ENCODE assay signal across 8 mouse cellular contexts in the genomic region with DNA sequence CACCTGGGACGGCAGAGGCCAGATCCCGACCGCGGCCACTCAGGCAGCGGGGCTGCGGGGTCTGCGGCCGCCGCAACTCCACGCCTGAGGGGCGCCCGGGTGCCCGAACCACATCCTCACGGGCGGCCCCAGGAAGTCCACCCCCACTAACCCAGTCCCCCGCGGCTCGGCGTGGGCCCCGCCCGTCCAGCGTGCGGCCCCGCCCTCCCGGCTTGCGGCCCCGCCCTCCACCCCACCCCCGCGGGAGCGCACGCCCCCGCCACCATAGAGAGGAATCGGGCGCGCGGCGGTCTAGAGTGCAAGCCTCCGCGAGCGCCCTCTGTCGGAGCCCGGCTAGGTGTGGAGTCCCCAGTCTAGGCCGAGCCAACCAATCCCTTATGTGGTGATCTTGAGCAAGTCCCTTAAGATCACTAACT. TPM values are rescaled to one million over a fixed set of nuclear protein-coding genes. Genes with fewer than 3 reads are reported as not detected.
A peak's percentile ranks its signal among the peaks of the same experiment; 100 is the strongest.
DNase-seq lines count a peak whose midpoint lies in the region; ATAC-seq and TF ChIP-seq lines count a peak whose summit lies in the region.

Rffl (minus strand) TSS at position 180 of the 416 bp plus-strand sequence.

- peaks cover 43% of the 10 kb centered on the region for H3K4me1 ChIP-seq in G1E (ENCODE audit: insufficient read depth, low read depth, low read length)
- 0 out of 2 replicates have a peak, but pooled peaks cover 4% of the 10 kb centered on the region for H3K4me1 ChIP-seq in forebrain, postnatal 0 days (ENCODE audit: insufficient read depth)
- H3K4me1 ChIP-seq in lung, embryonic 15.5 days, result peaks cover 4% of the 10 kb centered on the region; the same call in 1 of the 2 replicates

- peak; percentile 88 for DNase-seq in G1E (ENCODE audit: low spot score)
- peak; percentile 92 to 98 for DNase-seq in cerebellum, adult 18-20 months
- peak; percentile 96 for DNase-seq in forebrain, postnatal 0 days
- peak; percentile 97 for DNase-seq in heart, postnatal 4 days
- DNase-seq in layer of hippocampus, adult 8-10 months (ENCODE audit: low spot score in 2 of 2), result peak; percentile 69 to 94
- DNase-seq in ovary, adult 18-20 months (ENCODE audit: low spot score), result peak; percentile 80
- DNase-seq in thymus, postnatal 0 days (ENCODE audit: low spot score), result peak; percentile 96

- H3K27ac ChIP-seq in forebrain, postnatal 0 days (ENCODE audit: low read depth, low read length), result peak within 1 kb of the TSS; percentile 54; the same call in 1 of the 2 replicates
- peak within 1 kb of the TSS; percentile 79 for H3K27ac ChIP-seq in lung, embryonic 15.5 days

- 0 out of 2 replicates have a peak, but pooled peaks have one; percentile 13 for TF ChIP-seq CTCF in G1E (IDR thresholded peaks at IDR 0.05; ENCODE audit: low read depth, low read length)
- TF ChIP-seq CTCF in forebrain, postnatal 0 days (IDR thresholded peaks at IDR 0.05; ENCODE audit: low read depth), result peak; percentile 82

- peak within 1 kb of the TSS; percentile 79 for H3K4me2 ChIP-seq in forebrain, postnatal 0 days (ENCODE audit: low read depth)
- H3K4me2 ChIP-seq in lung, embryonic 15.5 days, result peak within 1 kb of the TSS; percentile 81

- peak within 1 kb of the TSS; percentile 70 for H3K9ac ChIP-seq in forebrain, postnatal 0 days
- H3K9ac ChIP-seq in lung, embryonic 15.5 days, result peak within 1 kb of the TSS; percentile 72

- H3K9me3 ChIP-seq in G1E (replicated peaks), result peaks cover 3% of the 10 kb centered on the region; the same call in 1 of the 2 replicates
- no peaks in the 10 kb centered on the region for H3K9me3 ChIP-seq in forebrain, postnatal 0 days (ENCODE audit: low read length)
- H3K9me3 ChIP-seq in lung, embryonic 15.5 days, result no peaks in the 10 kb centered on the region

- peak within 1 kb of the TSS; percentile 93 for H3K4me3 ChIP-seq in G1E (ENCODE audit: low read depth, low read length)
- peak within 1 kb of the TSS; percentile 72 for H3K4me3 ChIP-seq in forebrain, postnatal 0 days (ENCODE audit: low read depth, low read length)
- peak within 1 kb of the TSS; percentile 93 for H3K4me3 ChIP-seq in lung, embryonic 15.5 days

- no peaks in the 10 kb centered on the region for H3K27me3 ChIP-seq in G1E (ENCODE audit: insufficient read depth, low read length)
- no peaks in the 10 kb centered on the region for H3K27me3 ChIP-seq in forebrain, postnatal 0 days (ENCODE audit: insufficient read depth, low read length)
- H3K27me3 ChIP-seq in lung, embryonic 15.5 days, result no peaks in the 10 kb centered on the region

- ATAC-seq in G1E (ENCODE audit: extremely low read depth, insufficient number of reproducible peaks, low FRiP score, poor library complexity, severe bottlenecking), result peak; percentile 62
- ATAC-seq in forebrain, postnatal 0 days, result peak; percentile 98
- peak; percentile 97 for ATAC-seq in lung, embryonic 15.5 days (ENCODE audit: borderline replicate concordance, extremely low read depth, low FRiP score, low TSS enrichment)

- under 1% methylated on average over 35 of the region's 43 CpGs for WGBS in forebrain, postnatal 0 days
- WGBS in lung, embryonic 15.5 days, result under 1% methylated on average over 28 of the region's 43 CpGs

- H3K36me3 ChIP-seq in G1E (replicated peaks), result peaks cover 10% of the 10 kb centered on the region
- H3K36me3 ChIP-seq in forebrain, postnatal 0 days (ENCODE audit: insufficient read depth), result no peaks in the 10 kb centered on the region
- H3K36me3 ChIP-seq in lung, embryonic 15.5 days, result no peaks in the 10 kb centered on the region

RNA-seq across cellular contexts. Expression of gene Rffl, which starts in this region (rescaled TPM):
- total RNA-seq in G1E (2014; fragmentation: Nextera tagmentation), result 54.7 and 71.1 TPM in 2 replicates
- 25.6 and 27.9 TPM in 2 replicates for total RNA-seq in G1E (2017)
- polyA plus RNA-seq in G1E (2012), result 29.1 and 46.6 TPM in 2 replicates
- total RNA-seq in forebrain, postnatal 0 days (2014; rRNA removed), result 4.3 and 6.0 TPM in 2 replicates
- polyA plus RNA-seq in forebrain, postnatal 0 days (2015; fragmentation: Nextera tagmentation; extraction: Ambion mirVana), result 2.3 and 2.8 TPM in 2 replicates
- 1 to 10 TPM; 3.6 to 4.4 TPM for total RNA-seq in heart, postnatal 4 days (2021)
- 10 to 100 TPM; 12.1 to 16.0 (median 14.8) TPM for total RNA-seq in layer of hippocampus, adult 8-10 months (2022)
- polyA plus RNA-seq in lung, embryonic 15.5 days (2015; fragmentation: Nextera tagmentation; extraction: Ambion mirVana), result 11.5 and 12.0 TPM in 2 replicates
- polyA plus RNA-seq in thymus, postnatal 0 days (2015; fragmentation: Nextera tagmentation; extraction: Ambion mirVana), result 15.8 TPM in 2 replicates

Comparison
In these comparisons a context has a peak if more than half of its experiments do, and no peak if none do; other contexts are left out.
1. Peak in every context shown above with its lines: DNase-seq, ATAC-seq, H3K4me3 ChIP-seq and H3K27ac ChIP-seq.